17 mouse cellular contexts compared by ENCODE assay signal in genomic region chr2:164108501-164108900, GRCm38 (mm10). TPM values are rescaled to one million over a fixed set of nuclear protein-coding genes. Genes with fewer than 3 reads are reported as not detected.
DNase-seq lines count a peak whose midpoint lies in the region; ATAC-seq lines count a peak whose summit lies in the region.
"Had no signal": no experiment of that assay in that cellular context is flagged by ENCODE, and none has a peak within 500 bp of the region (broad histone marks: within the 10 kb centered on the region; RNA-seq: fewer than 3 reads in every experiment).

No protein-coding gene starts in this region.

- H3K27ac ChIP-seq in forebrain, embryonic 13.5 days, result 0 out of 2 replicates have a peak overlapping the region, but pooled peaks have one; percentile 6
- H3K27ac ChIP-seq in forebrain, embryonic 15.5 days (replicated peaks), result no peak overlapping the region
- 0 out of 2 replicates have a peak overlapping the region, but pooled peaks have one; percentile 15 for H3K27ac ChIP-seq in heart, embryonic 15.5 days
- peak overlapping the region; percentile 54; the same call in 1 of the 2 replicates for H3K27ac ChIP-seq in embryonic facial prominence, embryonic 12.5 days
- H3K27ac ChIP-seq in limb, embryonic 15.5 days, result peak overlapping the region; percentile 67; the same call in 1 of the 2 replicates
- no peak overlapping the region for H3K27ac ChIP-seq in hindbrain, embryonic 14.5 days
- no peak overlapping the region for H3K27ac ChIP-seq in hindbrain, embryonic 12.5 days
- H3K27ac ChIP-seq: layer of hippocampus, adult 2 months; liver, embryonic 15.5 days had no signal

- no peak for ATAC-seq in forebrain, embryonic 13.5 days
- ATAC-seq in forebrain, embryonic 15.5 days (replicated peaks), result no peak
- no peak for ATAC-seq in heart, embryonic 15.5 days (replicated peaks; ENCODE audit: insufficient number of reproducible peaks, insufficient read depth, low FRiP score, low read depth)
- no peak for ATAC-seq in embryonic facial prominence, embryonic 12.5 days (ENCODE audit: insufficient number of reproducible peaks, insufficient read depth, low FRiP score, low TSS enrichment)
- ATAC-seq in limb, embryonic 15.5 days (ENCODE audit: insufficient number of reproducible peaks, low FRiP score, low TSS enrichment, low read depth), result no peak
- ATAC-seq in hindbrain, embryonic 14.5 days (ENCODE audit: low FRiP score), result no peak
- ATAC-seq in hindbrain, embryonic 12.5 days (ENCODE audit: low FRiP score), result no peak
- ATAC-seq: lung, postnatal 0 days had no signal

- no peak for DNase-seq in heart, postnatal 14 days
- DNase-seq in hindbrain, embryonic 14.5 days (ENCODE audit: low spot score), result no peak
- DNase-seq: cerebellum, adult 9-10 months; kidney, adult 18-20 months; kidney, postnatal 10 days; left cerebral cortex, postnatal 4 days; thymus, postnatal 4 days had no signal

- H3K9me3 ChIP-seq in forebrain, embryonic 13.5 days (replicated peaks), result no peaks in the 10 kb centered on the region
- H3K9me3 ChIP-seq in forebrain, embryonic 15.5 days, result no peaks in the 10 kb centered on the region
- no peaks in the 10 kb centered on the region for H3K9me3 ChIP-seq in heart, embryonic 15.5 days (replicated peaks)
- H3K9me3 ChIP-seq in embryonic facial prominence, embryonic 12.5 days, result no peaks in the 10 kb centered on the region
- no peaks in the 10 kb centered on the region for H3K9me3 ChIP-seq in limb, embryonic 15.5 days
- no peaks in the 10 kb centered on the region for H3K9me3 ChIP-seq in hindbrain, embryonic 14.5 days (ENCODE audit: control insufficient read depth, low read length)
- no peaks in the 10 kb centered on the region for H3K9me3 ChIP-seq in hindbrain, embryonic 12.5 days (replicated peaks)
- H3K9me3 ChIP-seq: liver, embryonic 15.5 days had no signal

- no peak overlapping the region for H3K4me2 ChIP-seq in forebrain, embryonic 13.5 days
- no peak overlapping the region for H3K4me2 ChIP-seq in forebrain, embryonic 15.5 days (replicated peaks)
- no peak overlapping the region for H3K4me2 ChIP-seq in heart, embryonic 15.5 days
- H3K4me2 ChIP-seq in embryonic facial prominence, embryonic 12.5 days (replicated peaks), result no peak overlapping the region
- H3K4me2 ChIP-seq in limb, embryonic 15.5 days, result no peak overlapping the region
- H3K4me2 ChIP-seq in hindbrain, embryonic 14.5 days (replicated peaks), result no peak overlapping the region
- H3K4me2 ChIP-seq in hindbrain, embryonic 12.5 days (replicated peaks), result no peak overlapping the region
- H3K4me2 ChIP-seq: liver, embryonic 15.5 days had no signal

- H3K4me1 ChIP-seq in forebrain, embryonic 13.5 days, result no peaks in the 10 kb centered on the region
- no peaks in the 10 kb centered on the region for H3K4me1 ChIP-seq in forebrain, embryonic 15.5 days
- H3K4me1 ChIP-seq in heart, embryonic 15.5 days (replicated peaks), result peaks cover 15% of the 10 kb centered on the region
- 0 out of 2 replicates have a peak, but pooled peaks cover 6% of the 10 kb centered on the region for H3K4me1 ChIP-seq in embryonic facial prominence, embryonic 12.5 days
- H3K4me1 ChIP-seq in limb, embryonic 15.5 days, result peaks cover 30% of the 10 kb centered on the region
- no peaks in the 10 kb centered on the region for H3K4me1 ChIP-seq in hindbrain, embryonic 14.5 days (replicated peaks; ENCODE audit: control insufficient read depth, insufficient read depth, low read length)
- no peaks in the 10 kb centered on the region for H3K4me1 ChIP-seq in hindbrain, embryonic 12.5 days
- H3K4me1 ChIP-seq: liver, embryonic 15.5 days had no signal

- no peak overlapping the region for H3K9ac ChIP-seq in forebrain, embryonic 13.5 days
- no peak overlapping the region for H3K9ac ChIP-seq in forebrain, embryonic 15.5 days (replicated peaks)
- H3K9ac ChIP-seq in heart, embryonic 15.5 days, result no peak overlapping the region
- H3K9ac ChIP-seq in embryonic facial prominence, embryonic 12.5 days, result no peak overlapping the region
- no peak overlapping the region for H3K9ac ChIP-seq in limb, embryonic 15.5 days
- no peak overlapping the region for H3K9ac ChIP-seq in hindbrain, embryonic 14.5 days
- no peak overlapping the region for H3K9ac ChIP-seq in hindbrain, embryonic 12.5 days
- H3K9ac ChIP-seq: liver, embryonic 15.5 days had no signal

- H3K27me3 ChIP-seq in forebrain, embryonic 13.5 days, result no peaks in the 10 kb centered on the region
- H3K27me3 ChIP-seq in forebrain, embryonic 15.5 days, result no peaks in the 10 kb centered on the region
- H3K27me3 ChIP-seq in heart, embryonic 15.5 days, result no peaks in the 10 kb centered on the region
- H3K27me3 ChIP-seq in embryonic facial prominence, embryonic 12.5 days, result no peaks in the 10 kb centered on the region
- no peaks in the 10 kb centered on the region for H3K27me3 ChIP-seq in limb, embryonic 15.5 days
- no peaks in the 10 kb centered on the region for H3K27me3 ChIP-seq in hindbrain, embryonic 14.5 days (ENCODE audit: control insufficient read depth, insufficient read depth, low read length)
- H3K27me3 ChIP-seq in hindbrain, embryonic 12.5 days, result no peaks in the 10 kb centered on the region
- H3K27me3 ChIP-seq: CH12.LX; liver, embryonic 15.5 days had no signal

- intact Hi-C loops in heart, postnatal 14 days (cut with DNase I), result loop anchor here (10.0 kb wide), 1 partner anchor 416 kb away; no protein-coding TSS in a partner anchor

- 68% methylated on average over 4 of the region's 4 CpGs for WGBS in forebrain, embryonic 13.5 days
- WGBS in forebrain, embryonic 15.5 days, result 60% methylated on average over 4 of the region's 4 CpGs
- 46% methylated on average over 4 of the region's 4 CpGs for WGBS in heart, embryonic 15.5 days
- WGBS in embryonic facial prominence, embryonic 12.5 days, result 56% methylated on average over 4 of the region's 4 CpGs
- 41% methylated on average over 4 of the region's 4 CpGs for WGBS in limb, embryonic 15.5 days
- 58% methylated on average over 4 of the region's 4 CpGs for WGBS in hindbrain, embryonic 14.5 days
- 58% methylated on average over 4 of the region's 4 CpGs for WGBS in hindbrain, embryonic 12.5 days

- peaks cover 43% of the 10 kb centered on the region for H3K36me3 ChIP-seq in forebrain, embryonic 13.5 days (ENCODE audit: poor library complexity, severe bottlenecking)
- peaks cover 15% of the 10 kb centered on the region for H3K36me3 ChIP-seq in forebrain, embryonic 15.5 days
- H3K36me3 ChIP-seq in heart, embryonic 15.5 days, result peaks cover 8% of the 10 kb centered on the region; the same call in 1 of the 2 replicates
- peaks cover 12% of the 10 kb centered on the region; the same call in 1 of the 2 replicates for H3K36me3 ChIP-seq in embryonic facial prominence, embryonic 12.5 days
- peaks cover 8% of the 10 kb centered on the region; the same call in 1 of the 2 replicates for H3K36me3 ChIP-seq in limb, embryonic 15.5 days
- H3K36me3 ChIP-seq in hindbrain, embryonic 14.5 days (replicated peaks; ENCODE audit: control insufficient read depth, insufficient read depth), result peaks cover 52% of the 10 kb centered on the region
- H3K36me3 ChIP-seq in hindbrain, embryonic 12.5 days, result peaks cover 29% of the 10 kb centered on the region

- no peak overlapping the region for H3K4me3 ChIP-seq in forebrain, embryonic 13.5 days
- H3K4me3 ChIP-seq in forebrain, embryonic 15.5 days, result no peak overlapping the region
- no peak overlapping the region for H3K4me3 ChIP-seq in heart, embryonic 15.5 days
- no peak overlapping the region for H3K4me3 ChIP-seq in embryonic facial prominence, embryonic 12.5 days
- H3K4me3 ChIP-seq in limb, embryonic 15.5 days, result no peak overlapping the region
- no peak overlapping the region for H3K4me3 ChIP-seq in hindbrain, embryonic 14.5 days (replicated peaks; ENCODE audit: low read length)
- no peak overlapping the region for H3K4me3 ChIP-seq in hindbrain, embryonic 12.5 days
- H3K4me3 ChIP-seq: layer of hippocampus, adult 2 months; liver, embryonic 15.5 days had no signal

RNA-seq across cellular contexts. Expression of gene Tomm34, which starts 37.5 kb away (rescaled TPM):
- polyA plus RNA-seq in forebrain, embryonic 13.5 days (2015; fragmentation: Nextera tagmentation; extraction: Ambion mirVana), result 47.8 and 54.1 TPM in 2 replicates
- 52.5 and 55.5 TPM in 2 replicates for polyA plus RNA-seq in forebrain, embryonic 15.5 days (2015; fragmentation: Nextera tagmentation; extraction: Ambion mirVana)
- polyA plus RNA-seq in heart, embryonic 15.5 days (2015; fragmentation: Nextera tagmentation; extraction: Ambion mirVana), result 42.8 and 51.8 TPM in 2 replicates
- total RNA-seq in heart, postnatal 14 days (2021), result 10 to 100 TPM; 19.3 to 19.9 TPM
- polyA plus RNA-seq in embryonic facial prominence, embryonic 12.5 days (2016; fragmentation: Nextera tagmentation; extraction: Ambion mirVana), result 58.9 and 63.3 TPM in 2 replicates
- polyA plus RNA-seq in limb, embryonic 15.5 days (2015; fragmentation: Nextera tagmentation; extraction: Ambion mirVana), result 49.1 and 53.7 TPM in 2 replicates
- polyA plus RNA-seq in hindbrain, embryonic 14.5 days (2014; fragmentation: Nextera tagmentation; extraction: Ambion mirVana), result 48.3 and 48.9 TPM in 2 replicates
- polyA plus RNA-seq in hindbrain, embryonic 12.5 days (2016; fragmentation: Nextera tagmentation; extraction: Ambion mirVana), result 47.0 and 47.8 TPM in 2 replicates

RNA-seq across cellular contexts. Expression of gene Stk4, which starts 38.4 kb away (rescaled TPM):
- 25.6 and 30.8 TPM in 2 replicates for polyA plus RNA-seq in forebrain, embryonic 13.5 days (2015; fragmentation: Nextera tagmentation; extraction: Ambion mirVana)
- polyA plus RNA-seq in forebrain, embryonic 15.5 days (2015; fragmentation: Nextera tagmentation; extraction: Ambion mirVana), result 23.8 and 28.0 TPM in 2 replicates
- polyA plus RNA-seq in heart, embryonic 15.5 days (2015; fragmentation: Nextera tagmentation; extraction: Ambion mirVana), result 11.8 and 13.7 TPM in 2 replicates
- total RNA-seq in heart, postnatal 14 days (2021), result 10 to 100 TPM; 17.0 to 20.4 TPM
- polyA plus RNA-seq in embryonic facial prominence, embryonic 12.5 days (2016; fragmentation: Nextera tagmentation; extraction: Ambion mirVana), result 24.2 and 25.4 TPM in 2 replicates
- 17.7 and 19.6 TPM in 2 replicates for polyA plus RNA-seq in limb, embryonic 15.5 days (2015; fragmentation: Nextera tagmentation; extraction: Ambion mirVana)
- 26.6 and 27.4 TPM in 2 replicates for polyA plus RNA-seq in hindbrain, embryonic 14.5 days (2014; fragmentation: Nextera tagmentation; extraction: Ambion mirVana)
- 32.0 and 34.5 TPM in 2 replicates for polyA plus RNA-seq in hindbrain, embryonic 12.5 days (2016; fragmentation: Nextera tagmentation; extraction: Ambion mirVana)

Comparison
In these comparisons a context has a peak if more than half of its experiments do, and no peak if none do; other contexts are left out.
1. H3K27ac ChIP-seq: peak in forebrain, embryonic 13.5 days (single experiment), heart, embryonic 15.5 days (single experiment), embryonic facial prominence, embryonic 12.5 days (single experiment) and limb, embryonic 15.5 days (single experiment); none in forebrain, embryonic 15.5 days (single experiment), hindbrain, embryonic 14.5 days (single experiment) and hindbrain, embryonic 12.5 days (single experiment).